Mouse (Mus musculus) lung, adult 2 months (tissue): ENCODE measurements around the gene Tm7sf2. TPM values are rescaled to one million over a fixed set of nuclear protein-coding genes. Genes with fewer than 3 reads are reported as not detected.

Experiments
- DNase-seq: peaks from one replicate; pipeline ENCODE4 v3.0.0; 2022
- H3K4me1 ChIP-seq: fragments of 200-500 bp; 2 replicates; pipeline ENCODE4 v1.6.1; 2011; ENCODE audit warnings: low read length; ENCODE audit not compliant: control insufficient read depth, insufficient read depth
- H3K4me3 ChIP-seq: fragments of 200-500 bp; replicated peaks from 2 replicates; pipeline ENCODE3; 2011; ENCODE audit warnings: low read depth, mild to moderate bottlenecking, control low read depth, low read length; ENCODE audit errors: extremely low read depth
- CTCF ChIP-seq: fragments of 200-500 bp; IDR thresholded peaks from 2 replicates; pipeline ENCODE4 v1.5.1; 2011; ENCODE audit warnings: mild to moderate bottlenecking, low read length, control low read depth; ENCODE audit not compliant: insufficient read depth
- POLR2A ChIP-seq: fragments of 200-500 bp; IDR thresholded peaks from 2 replicates; pipeline ENCODE4 v1.6.1; 2011; ENCODE audit warnings: low read depth, mild to moderate bottlenecking, control low read depth, low read length, borderline replicate concordance; ENCODE audit errors: extremely low read depth
- WGBS: fragments of 180-500 bp; shearing (Covaris S2); methylation state at CpG from one replicate; pipeline ENCODE4 v1.1.7; 2018; 5-methylcytosine and 5-hydroxymethylcytosine counted together
- polyA plus RNA-seq: library from polyadenylated mRNA; depleted of rRNA; stranded (reverse); fragments of >200 nt; gene quantifications from 2 replicates; pipeline ENCODE4 v1.2.3, GENCODE M21; 2012

Gene Tm7sf2
- polyA plus RNA-seq, 1 experiment, result 36.5 TPM

DNA sequence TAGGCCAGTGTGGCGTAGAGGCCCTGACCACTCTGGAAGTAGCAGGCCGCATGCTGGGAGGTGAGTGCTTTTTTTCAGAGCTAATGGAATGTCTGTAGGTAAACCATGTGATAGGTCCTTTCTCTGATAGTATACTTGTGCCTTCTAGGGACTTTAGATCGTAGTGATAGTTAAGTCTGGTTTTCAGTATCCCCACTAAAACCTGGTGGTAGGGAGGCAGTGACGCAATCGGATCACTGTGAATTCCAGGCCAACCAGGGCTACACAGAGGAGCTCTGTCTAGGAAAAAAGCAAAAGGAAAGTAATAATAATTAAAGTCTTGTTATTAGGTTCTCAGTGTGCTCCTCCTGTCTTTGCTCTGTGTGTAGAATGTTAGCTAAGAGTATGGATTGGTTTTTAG, 9.7 kb downstream of the Tm7sf2 start:
- WGBS, result 28% methylated on average over 5 of the region's 5 CpGs
- no peak for DNase-seq
- peaks cover 19% of the 10 kb centered on the region for H3K4me1 ChIP-seq
- TF ChIP-seq POLR2A (no peak), CTCF (no peak)
- H3K4me3 ChIP-seq, result peak overlapping the region; percentile 96

DNA sequence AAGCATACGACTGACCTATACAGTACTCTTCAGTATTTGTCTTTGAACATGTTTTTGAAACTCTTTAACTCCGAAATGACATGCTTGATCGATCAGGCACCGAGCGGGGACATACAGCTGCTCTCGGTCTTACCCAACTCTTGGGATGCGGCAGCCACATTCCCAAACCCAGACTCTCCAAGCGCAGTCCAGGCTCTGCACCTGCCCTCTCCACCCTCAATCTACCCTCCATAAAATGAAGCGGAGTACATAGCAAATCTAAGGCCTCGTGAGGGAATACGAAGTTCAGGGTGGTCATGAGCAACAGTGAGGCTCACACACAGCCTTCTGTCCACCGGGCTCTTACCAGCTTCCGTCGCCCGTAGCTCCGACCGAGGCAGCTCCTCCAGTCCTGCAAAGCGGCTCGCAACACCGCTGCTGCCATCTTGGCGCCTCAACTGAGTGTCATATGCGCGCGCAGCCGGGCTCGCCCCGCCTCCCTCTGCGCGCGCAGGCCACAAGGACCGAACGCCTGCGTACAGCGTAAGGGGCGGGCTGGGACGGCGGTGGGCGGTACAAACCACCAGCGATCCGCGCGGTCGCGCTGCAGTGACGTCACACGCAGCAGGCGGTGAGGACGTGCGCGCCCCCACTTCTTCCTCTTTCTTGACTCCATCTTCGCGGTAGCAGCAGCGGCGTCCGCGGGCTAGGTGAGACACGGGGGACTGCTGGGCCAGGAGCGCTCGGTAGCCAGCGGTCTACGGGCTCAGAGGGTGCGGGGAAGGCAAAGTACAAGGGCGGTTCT, 10.7 kb downstream of the Tm7sf2 start, which contains the start of the genes Mrpl49 and Fau:
Gene Mrpl49, minus strand, starts transcription at position 473 of the 784 bp plus-strand sequence.
Gene Fau, plus strand, starts transcription at position 532 of the 784 bp plus-strand sequence.
- WGBS, result under 1% methylated on average over 54 of the region's 63 CpGs
- TF ChIP-seq POLR2A, result peak; percentile 90
- TF ChIP-seq CTCF, result no peak
- peak within 1 kb of the TSS; percentile 99 for H3K4me3 ChIP-seq
- peaks cover 19% of the 10 kb centered on the region for H3K4me1 ChIP-seq
- DNase-seq, result peak; percentile 97

DNA sequence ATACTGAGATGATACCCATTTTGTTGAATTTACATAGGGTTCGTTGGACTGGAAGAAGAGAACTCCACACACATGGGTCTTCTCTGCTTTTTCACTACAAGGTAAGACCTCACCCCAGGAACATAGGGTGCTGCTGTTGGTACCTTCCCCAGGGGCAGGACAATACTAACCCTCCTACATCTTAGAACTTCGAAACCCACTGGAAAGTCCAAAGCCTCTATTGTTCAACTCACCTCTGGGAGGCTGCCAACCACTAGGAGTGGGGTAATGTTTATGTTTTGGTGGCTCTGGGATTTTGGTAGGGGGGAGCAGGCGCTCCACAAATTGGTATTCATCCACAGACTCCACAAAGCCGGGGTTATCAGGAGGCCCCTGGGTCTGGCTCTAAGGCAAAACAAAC, 11.5 kb downstream of the Tm7sf2 start:
- TF ChIP-seq CTCF, result no peak
- TF ChIP-seq POLR2A, result no peak
- 39% methylated on average over 4 of the region's 4 CpGs for WGBS
- Histone ChIP-seq H3K4me3 (no peak overlapping the region), H3K4me1 (peaks cover 11% of the 10 kb centered on the region)
- no peak for DNase-seq

DNA sequence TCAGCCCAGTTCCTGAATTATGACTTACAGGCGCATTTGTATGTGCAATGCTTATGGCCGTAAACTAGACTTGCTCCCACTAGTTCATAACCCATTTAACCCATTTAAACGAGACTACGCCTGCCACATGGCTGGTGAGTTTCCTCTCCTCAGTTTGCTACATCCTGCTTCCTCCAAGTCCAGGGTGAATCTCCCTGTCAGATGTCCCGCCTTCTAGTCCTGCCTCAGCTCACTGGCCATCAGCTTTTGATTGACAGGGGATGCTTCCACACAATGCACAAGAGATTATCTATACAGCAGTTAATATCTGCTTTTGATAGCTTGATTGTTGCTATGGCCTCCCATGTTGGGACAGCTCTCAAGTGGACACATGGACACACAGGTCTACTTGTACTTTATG, 13.9 kb downstream of the Tm7sf2 start:
- 62% methylated on average over 5 of the region's 5 CpGs for WGBS
- TF ChIP-seq CTCF (no peak), POLR2A (no peak)
- Histone ChIP-seq H3K4me3 (no peak overlapping the region), H3K4me1 (peaks cover 10% of the 10 kb centered on the region)
- DNase-seq, result no peak

DNA sequence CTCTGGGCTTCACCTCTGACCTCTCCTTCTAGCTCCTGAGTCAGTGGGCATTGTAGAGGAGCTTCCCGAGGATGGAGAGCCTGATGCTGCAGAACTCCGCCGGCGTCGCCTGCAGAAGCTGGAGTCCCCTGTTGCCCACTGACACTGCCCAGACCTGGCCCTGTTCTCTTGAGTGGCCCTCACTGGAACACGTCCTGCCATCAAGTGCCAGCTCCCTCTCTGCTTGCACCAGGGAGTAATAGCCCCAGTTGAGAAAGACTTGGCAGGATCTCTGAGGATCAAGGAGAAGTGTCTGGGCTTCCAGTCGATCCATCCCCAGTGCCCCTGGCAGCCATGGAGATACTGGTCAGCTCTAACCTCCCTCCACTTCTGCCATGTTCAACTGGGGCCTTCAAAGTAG, 15.7 kb downstream of the Tm7sf2 start:
- 79% methylated on average over 7 of the region's 7 CpGs for WGBS
- TF ChIP-seq POLR2A, result no peak
- no peak for TF ChIP-seq CTCF
- DNase-seq, result no peak
- Histone ChIP-seq H3K4me1 (peaks cover 8% of the 10 kb centered on the region), H3K4me3 (no peak overlapping the region)

DNA sequence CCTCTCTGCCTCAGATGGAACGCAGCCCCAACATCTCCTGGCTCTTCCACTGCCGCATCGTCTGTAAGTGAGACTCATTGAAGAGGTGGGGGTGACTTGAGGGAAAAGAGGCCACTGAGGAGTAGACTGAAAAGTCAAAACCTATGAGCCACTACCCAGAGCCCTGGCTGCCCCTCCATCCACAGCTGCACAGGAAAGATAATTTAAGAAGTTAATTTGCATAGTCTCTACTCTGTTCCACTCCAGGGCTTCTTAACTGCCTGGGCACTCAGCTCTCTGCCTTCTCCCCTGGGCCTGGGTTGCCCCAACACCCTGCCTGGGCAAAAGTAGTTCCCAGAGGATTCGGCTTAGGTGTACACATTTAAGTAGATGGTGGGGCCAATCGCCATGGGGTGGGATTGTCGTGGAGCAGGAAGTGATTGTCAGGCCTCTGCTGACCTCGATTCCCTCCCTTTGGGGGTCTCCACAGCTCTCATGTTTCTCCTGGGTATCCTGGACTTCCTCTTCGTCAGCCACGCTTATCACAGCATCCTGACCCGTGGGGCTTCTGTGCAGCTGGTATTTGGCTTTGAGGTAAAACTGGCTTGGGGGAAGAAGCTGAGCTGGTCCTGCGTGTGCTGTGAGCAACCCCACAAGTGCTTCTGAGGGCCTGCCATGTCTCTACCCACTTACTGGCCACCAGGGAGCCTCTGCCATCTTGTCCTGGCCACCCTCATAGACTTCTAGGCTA, 19.3 kb downstream of the Tm7sf2 start:
- no peak for DNase-seq
- H3K4me1 ChIP-seq, result peaks cover 4% of the 10 kb centered on the region
- no peak overlapping the region for H3K4me3 ChIP-seq
- 73% methylated on average over 11 of the region's 11 CpGs for WGBS
- no peak for TF ChIP-seq CTCF
- TF ChIP-seq POLR2A, result no peak

DNA sequence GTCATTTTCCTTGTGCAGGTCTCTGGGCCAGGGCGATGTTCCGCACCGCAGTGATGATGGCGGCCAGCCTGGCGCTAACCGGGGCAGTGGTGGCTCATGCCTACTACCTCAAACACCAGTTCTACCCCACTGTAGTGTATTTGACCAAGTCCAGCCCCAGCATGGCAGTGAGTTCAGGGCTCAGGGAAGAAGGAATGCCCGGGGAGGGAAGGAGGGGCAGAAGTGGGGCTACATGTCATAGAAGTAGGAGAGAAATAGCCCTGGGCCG, 20.3 kb downstream of the Tm7sf2 start:
- no peak for DNase-seq
- TF ChIP-seq CTCF (no peak), POLR2A (no peak)
- peak overlapping the region; percentile 100 for H3K4me3 ChIP-seq
- WGBS, result 77% methylated on average over 8 of the region's 8 CpGs
- peaks cover 4% of the 10 kb centered on the region for H3K4me1 ChIP-seq

DNA sequence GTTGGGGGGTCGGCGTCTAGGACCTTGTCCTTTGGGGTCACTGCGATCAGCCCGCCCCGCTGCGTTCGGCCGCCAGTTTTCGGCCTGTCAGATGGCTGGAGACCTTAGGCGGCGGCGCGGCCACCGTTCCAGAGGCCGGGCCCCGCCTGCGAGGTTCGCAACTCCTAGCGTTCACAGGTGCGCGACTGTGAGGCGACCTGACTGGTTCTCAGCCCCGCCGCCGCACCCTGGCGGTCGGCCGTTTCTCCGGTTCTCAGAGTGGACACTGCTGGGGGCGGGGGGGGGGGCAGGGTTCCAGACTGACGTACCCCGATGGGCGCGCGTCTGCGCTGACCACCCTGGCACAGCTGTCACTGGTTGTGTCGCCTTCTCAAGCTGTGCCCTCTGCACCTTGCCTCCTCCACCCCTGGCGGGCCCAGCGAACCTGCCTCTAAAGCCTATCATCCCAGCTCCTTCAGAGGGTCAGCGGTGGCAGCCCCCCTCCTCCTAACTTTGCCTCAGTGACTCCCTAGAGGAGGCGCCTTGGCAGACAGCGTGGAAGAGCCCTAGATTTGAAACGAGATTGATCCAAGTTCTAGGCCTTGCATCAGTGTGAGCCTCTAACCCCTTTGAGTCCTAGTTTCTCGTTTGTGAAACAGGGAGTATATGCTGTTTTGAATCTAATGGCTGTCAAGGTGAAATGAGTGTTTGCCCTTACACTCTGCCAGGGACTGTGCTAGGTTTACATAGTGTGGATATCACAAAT, 20.8 kb downstream of the Tm7sf2 start:
- TF ChIP-seq POLR2A (no peak), CTCF (no peak)
- H3K4me1 ChIP-seq, result peaks cover 4% of the 10 kb centered on the region
- under 1% methylated on average over 44 of the region's 44 CpGs for WGBS

More for the DNA sequence above, 20.8 kb downstream of the Tm7sf2 start:
- DNase-seq, result no peak
- H3K4me3 ChIP-seq, result peak overlapping the region; percentile 100
